Mouse (Mus musculus) liver, embryonic 11.5 days (tissue): ENCODE measurements around the gene Cltc. TPM values are rescaled to one million over a fixed set of nuclear protein-coding genes. Genes with fewer than 3 reads are reported as not detected.

ENCODE experiments used
- ATAC-seq: fragments of 200-750 bp; cut with Nextera tagmentation; replicated peaks from 2 replicates; pipeline ENCODE4 v1.8.0; 2017; ENCODE audit warnings: moderate number of reproducible peaks, mild to moderate bottlenecking, moderate TSS enrichment, moderate library complexity; ENCODE audit not compliant: low FRiP score
- DNase-seq: peaks from one replicate; pipeline ENCODE4 v3.0.0-alpha.2; 2017; ENCODE audit warnings: low spot score
- H3K27ac ChIP-seq: fragments of 300-500 bp; sonication (generic); 2 replicates; pipeline ENCODE4 v1.5.1; 2014; ENCODE audit warnings: mild to moderate bottlenecking, low read depth, low read length, control low read depth
- H3K27me3 ChIP-seq: fragments of 300-500 bp; sonication (generic); replicated peaks from 2 replicates; pipeline ENCODE4 v1.6.1; 2014; ENCODE audit warnings: low read length, mixed read lengths; ENCODE audit not compliant: control insufficient read depth, insufficient read depth
- H3K36me3 ChIP-seq: fragments of 300-500 bp; sonication (generic); 2 replicates; pipeline ENCODE4 v1.6.1; 2014; ENCODE audit warnings: mild to moderate bottlenecking, low read length, moderate library complexity, mixed read lengths; ENCODE audit not compliant: control insufficient read depth, insufficient read depth
- H3K4me1 ChIP-seq: fragments of 300-500 bp; sonication (generic); replicated peaks from 2 replicates; pipeline ENCODE4 v1.6.1; 2014; ENCODE audit warnings: low read length, mixed read lengths; ENCODE audit not compliant: control insufficient read depth, insufficient read depth
- H3K4me2 ChIP-seq: fragments of 300-500 bp; sonication (generic); 2 replicates; pipeline ENCODE4 v1.6.1; 2014; ENCODE audit warnings: mild to moderate bottlenecking, control low read depth, moderate library complexity
- H3K4me3 ChIP-seq: fragments of 300-500 bp; sonication (generic); 2 replicates; pipeline ENCODE4 v1.5.1; 2014; ENCODE audit warnings: low read depth, low read length, control low read depth
- H3K9ac ChIP-seq: fragments of 300-500 bp; sonication (generic); 2 replicates; pipeline ENCODE4 v1.6.1; 2014; ENCODE audit warnings: low read depth, low read length, control low read depth
- H3K9me3 ChIP-seq: fragments of 300-500 bp; sonication (generic); 2 replicates; pipeline ENCODE4 v1.6.1; 2016; ENCODE audit warnings: low read length, inconsistent platforms, mixed read lengths; ENCODE audit not compliant: control insufficient read depth
- WGBS: fragments of 180-500 bp; shearing (Covaris S2); extraction: QIAGEN DNeasy Blood & Tissue Kit; methylation state at CpG from one replicate; pipeline ENCODE4 v1.1.7; 2014; 5-methylcytosine and 5-hydroxymethylcytosine counted together
- polyA plus RNA-seq: library from polyadenylated mRNA; unstranded; fragments of >200 nt; fragmentation: Nextera tagmentation; extraction: Ambion mirVana; gene quantifications from 2 replicates; pipeline ENCODE4 v1.2.1, GENCODE M21; 2014

Gene Cltc
- polyA plus RNA-seq, 1 experiment from 2014 or later = 157 TPM

- peak within 1 kb of the TSS; percentile 84 for H3K4me2 ChIP-seq
- ATAC-seq (peak; percentile 93), DNase-seq (peak; percentile 93)
- H3K4me1 ChIP-seq = peaks cover 30% of the 10 kb centered on the region
- H3K9ac ChIP-seq = peak within 1 kb of the TSS; percentile 91
- H3K4me3 ChIP-seq = peak within 1 kb of the TSS; percentile 91
- no peaks in the 10 kb centered on the region for H3K9me3 ChIP-seq
- H3K36me3 ChIP-seq = peaks cover 4% of the 10 kb centered on the region
- peak within 1 kb of the TSS; percentile 87 for H3K27ac ChIP-seq
- under 1% methylated on average over 56 of the region's 56 CpGs for WGBS
- no peaks in the 10 kb centered on the region for H3K27me3 ChIP-seq
Measured at GRCm38 (mm10) chr11:86683395-86684125, 73.8 kb downstream of the Cltc start, which contains the start of the genes Vmp1 and Ptrh2. TSS of gene Vmp1 (minus strand) at chr11:86683836. TSS of gene Ptrh2 (plus strand) at chr11:86683985.

GRCm38 (mm10) chr11:86682861-86683260 is 74.5 kb downstream of the Cltc start:
- H3K4me2 ChIP-seq = peak overlapping the region; percentile 84
- peaks cover 30% of the 10 kb centered on the region for H3K4me1 ChIP-seq
- H3K9ac ChIP-seq = peak overlapping the region; percentile 91
- H3K27me3 ChIP-seq = no peaks in the 10 kb centered on the region
- WGBS = 27% methylated on average over 7 of the region's 7 CpGs
- H3K36me3 ChIP-seq = peaks cover 4% of the 10 kb centered on the region
- no peak for DNase-seq
- peak overlapping the region; percentile 91 for H3K4me3 ChIP-seq
- no peaks in the 10 kb centered on the region for H3K9me3 ChIP-seq
- H3K27ac ChIP-seq = no peak overlapping the region
- no peak for ATAC-seq

- 83% methylated on average over 3 of the region's 3 CpGs for WGBS
- DNase-seq (no peak), ATAC-seq (no peak)
- Histone ChIP-seq H3K27me3 (no peaks in the 10 kb centered on the region), H3K9ac (no peak overlapping the region), H3K27ac (no peak overlapping the region), H3K36me3 (no peaks in the 10 kb centered on the region), H3K4me2 (peak overlapping the region; percentile 84), H3K4me3 (0 out of 2 replicates have a peak overlapping the region, but pooled peaks have one; percentile 91), H3K4me1 (peaks cover 32% of the 10 kb centered on the region), H3K9me3 (no peaks in the 10 kb centered on the region)
Measured at GRCm38 (mm10) chr11:86681423-86681822, 75.9 kb downstream of the Cltc start.

- Histone ChIP-seq H3K27ac (no peak overlapping the region), H3K4me3 (no peak overlapping the region), H3K36me3 (no peaks in the 10 kb centered on the region), H3K9me3 (no peaks in the 10 kb centered on the region), H3K9ac (no peak overlapping the region), H3K27me3 (no peaks in the 10 kb centered on the region), H3K4me2 (no peak overlapping the region), H3K4me1 (peaks cover 33% of the 10 kb centered on the region)
- ATAC-seq (no peak), DNase-seq (no peak)
- 96% methylated on average over 3 of the region's 3 CpGs for WGBS
Measured at GRCm38 (mm10) chr11:86680729-86681128, 76.6 kb downstream of the Cltc start.

- no peak overlapping the region for H3K4me3 ChIP-seq
- H3K27ac ChIP-seq = no peak overlapping the region
- no peak overlapping the region for H3K9ac ChIP-seq
- no peak overlapping the region for H3K4me2 ChIP-seq
- no peaks in the 10 kb centered on the region for H3K36me3 ChIP-seq
- ATAC-seq = no peak
- no peaks in the 10 kb centered on the region for H3K27me3 ChIP-seq
- DNase-seq = no peak
- no peaks in the 10 kb centered on the region for H3K9me3 ChIP-seq
- WGBS = 75% methylated on average over 5 of the region's 5 CpGs
- peaks cover 26% of the 10 kb centered on the region for H3K4me1 ChIP-seq
Measured at GRCm38 (mm10) chr11:86678957-86679356, 78.4 kb downstream of the Cltc start.

- Histone ChIP-seq H3K9ac (no peak overlapping the region), H3K4me1 (peaks cover 20% of the 10 kb centered on the region), H3K9me3 (no peaks in the 10 kb centered on the region), H3K4me3 (no peak overlapping the region), H3K36me3 (no peaks in the 10 kb centered on the region), H3K27me3 (no peaks in the 10 kb centered on the region), H3K4me2 (no peak overlapping the region), H3K27ac (no peak overlapping the region)
- ATAC-seq (peak; percentile 68), DNase-seq (no peak)
- WGBS = 77% methylated on average over 4 of the region's 4 CpGs
Measured at GRCm38 (mm10) chr11:86675520-86675919, 81.8 kb downstream of the Cltc start.

- Histone ChIP-seq H3K4me2 (no peak overlapping the region), H3K27ac (no peak overlapping the region), H3K4me3 (no peak overlapping the region), H3K4me1 (peaks cover 25% of the 10 kb centered on the region), H3K36me3 (no peaks in the 10 kb centered on the region), H3K9me3 (no peaks in the 10 kb centered on the region), H3K9ac (no peak overlapping the region), H3K27me3 (no peaks in the 10 kb centered on the region)
- ATAC-seq (no peak), DNase-seq (no peak)
- 54% methylated on average over 3 of the region's 3 CpGs for WGBS
Measured at GRCm38 (mm10) chr11:86672772-86673171, 84.6 kb downstream of the Cltc start.

GRCm38 (mm10) chr11:86671041-86671675 is 86.2 kb downstream of the Cltc start:
- Histone ChIP-seq H3K36me3 (no peaks in the 10 kb centered on the region), H3K4me3 (no peak overlapping the region), H3K9me3 (no peaks in the 10 kb centered on the region), H3K9ac (no peak overlapping the region), H3K4me1 (peaks cover 34% of the 10 kb centered on the region), H3K4me2 (no peak overlapping the region), H3K27ac (0 out of 2 replicates have a peak overlapping the region, but pooled peaks have one; percentile 2), H3K27me3 (no peaks in the 10 kb centered on the region)
- WGBS = 68% methylated on average over 3 of the region's 3 CpGs
- DNase-seq = no peak
- ATAC-seq = no peak
